11 mouse cellular contexts compared by ENCODE assay signal in the genomic region with DNA sequence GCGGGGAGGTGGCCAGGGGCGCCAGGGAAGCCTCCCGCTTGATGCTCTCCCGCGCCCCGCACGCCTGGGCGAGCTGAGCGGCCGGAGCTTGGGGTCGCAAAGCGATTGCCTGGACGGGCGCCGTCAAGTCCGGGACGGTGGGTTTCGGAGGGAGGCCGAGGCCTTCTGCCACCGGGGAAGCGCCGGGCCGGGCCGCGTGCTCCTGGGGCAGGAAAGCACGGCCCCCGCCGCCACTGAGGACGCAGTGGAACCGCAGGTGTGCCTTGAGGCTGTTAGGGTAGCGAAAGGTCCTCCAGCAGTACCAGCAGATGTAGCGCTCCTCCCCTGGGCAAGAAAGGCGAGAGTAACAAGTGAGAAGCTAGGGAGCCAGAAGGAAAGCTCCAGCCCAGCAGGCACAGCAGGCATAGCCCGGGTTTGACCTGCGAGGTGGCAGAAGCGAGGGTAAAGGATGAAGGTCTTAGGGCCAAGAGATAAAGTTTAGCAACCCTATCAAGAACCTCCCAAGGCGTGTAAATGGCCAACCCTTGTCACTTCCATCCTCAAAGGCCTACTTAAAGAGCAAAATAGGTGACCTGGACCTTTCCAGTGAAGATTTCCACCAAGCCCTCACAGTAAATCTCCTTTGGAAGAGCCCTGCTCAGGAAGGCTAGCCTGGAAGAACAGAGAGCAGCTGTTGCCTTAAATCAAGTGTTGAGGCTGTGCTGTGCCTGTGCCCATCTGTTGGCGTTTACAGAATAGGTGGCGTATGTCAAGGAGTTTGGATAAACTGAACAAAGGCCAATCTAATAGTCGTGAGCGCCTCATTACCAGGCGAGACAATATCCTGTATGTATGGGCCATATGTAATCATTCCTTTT. TPM values are rescaled to one million over a fixed set of nuclear protein-coding genes. Genes with fewer than 3 reads are reported as not detected.
DNase-seq lines count a peak whose midpoint lies in the region; ATAC-seq and TF ChIP-seq lines count a peak whose summit lies in the region.
"Had no signal": no experiment of that assay in that cellular context is flagged by ENCODE, and none has a peak within 500 bp of the region (broad histone marks: within the 10 kb centered on the region; RNA-seq: fewer than 3 reads in every experiment).

No protein-coding gene starts in this region.

- peak; percentile 23 for ATAC-seq in lung, embryonic 14.5 days (ENCODE audit: insufficient read depth)
- ATAC-seq in forebrain, embryonic 14.5 days = peak; percentile 27; the same call in 1 of the 2 replicates
- ATAC-seq in liver, embryonic 12.5 days = no peak
- no peak for ATAC-seq in stomach, embryonic 14.5 days (ENCODE audit: insufficient number of reproducible peaks, insufficient read depth, low FRiP score, low read depth)

- no peaks in the 10 kb centered on the region for H3K36me3 ChIP-seq in lung, embryonic 14.5 days (ENCODE audit: insufficient read depth)
- no peaks in the 10 kb centered on the region for H3K36me3 ChIP-seq in forebrain, embryonic 14.5 days (ENCODE audit: control insufficient read depth, insufficient read depth, low read length)
- H3K36me3 ChIP-seq in liver, embryonic 12.5 days = no peaks in the 10 kb centered on the region
- H3K36me3 ChIP-seq in stomach, embryonic 14.5 days (ENCODE audit: control insufficient read depth, insufficient read depth, low read length) = no peaks in the 10 kb centered on the region

- no peak overlapping the region for H3K27ac ChIP-seq in lung, embryonic 14.5 days (ENCODE audit: low read depth)
- no peak overlapping the region for H3K27ac ChIP-seq in forebrain, embryonic 14.5 days (ENCODE audit: low read depth, low read length)
- H3K27ac ChIP-seq in liver, embryonic 12.5 days = no peak overlapping the region
- H3K27ac ChIP-seq in stomach, embryonic 14.5 days (ENCODE audit: low read length) = no peak overlapping the region

- H3K4me2 ChIP-seq in lung, embryonic 14.5 days = peak overlapping the region; percentile 61
- peak overlapping the region; percentile 49 for H3K4me2 ChIP-seq in forebrain, embryonic 14.5 days (ENCODE audit: low read length)
- H3K4me2 ChIP-seq in liver, embryonic 12.5 days = peak overlapping the region; percentile 72
- peak overlapping the region; percentile 63 for H3K4me2 ChIP-seq in stomach, embryonic 14.5 days (replicated peaks; ENCODE audit: low read depth, low read length)

- H3K4me1 ChIP-seq in lung, embryonic 14.5 days (ENCODE audit: insufficient read depth) = no peaks in the 10 kb centered on the region
- peaks cover 4% of the 10 kb centered on the region; the same call in 1 of the 2 replicates for H3K4me1 ChIP-seq in forebrain, embryonic 14.5 days (ENCODE audit: control insufficient read depth, insufficient read depth, low read length)
- peaks cover 16% of the 10 kb centered on the region for H3K4me1 ChIP-seq in liver, embryonic 12.5 days
- H3K4me1 ChIP-seq in stomach, embryonic 14.5 days (ENCODE audit: control insufficient read depth, insufficient read depth, low read length) = no peaks in the 10 kb centered on the region; the same call in 1 of the 2 replicates

- intact Hi-C loops in left cerebral cortex, postnatal 25 days (cut with DNase I) = loop anchor here (10.0 kb wide), 1 partner anchor 815 kb away; no protein-coding TSS in a partner anchor

- H3K27me3 ChIP-seq in lung, embryonic 14.5 days (ENCODE audit: insufficient read depth, low read length) = peaks cover 100% of the 10 kb centered on the region
- peaks cover 93% of the 10 kb centered on the region for H3K27me3 ChIP-seq in forebrain, embryonic 14.5 days (replicated peaks; ENCODE audit: control insufficient read depth, insufficient read depth, low read length)
- peaks cover 96% of the 10 kb centered on the region for H3K27me3 ChIP-seq in liver, embryonic 12.5 days (replicated peaks)
- peaks cover 75% of the 10 kb centered on the region for H3K27me3 ChIP-seq in stomach, embryonic 14.5 days (ENCODE audit: control insufficient read depth, insufficient read depth, low read length)

- no peak for DNase-seq in lung, embryonic 14.5 days
- DNase-seq in lung, postnatal 36 days = no peak
- DNase-seq in forebrain, embryonic 14.5 days (ENCODE audit: low spot score) = peak; percentile 56
- no peak for DNase-seq in left cerebral cortex, postnatal 25 days (ENCODE audit: low spot score in 2 of 2)
- DNase-seq in left cerebral cortex, adult 11 months (ENCODE audit: low spot score) = no peak
- no peak for DNase-seq in MN1 (ENCODE audit: low spot score)

- TF ChIP-seq CTCF in lung, embryonic 14.5 days (IDR thresholded peaks at IDR 0.05; ENCODE audit: low read depth) = no peak

- peak overlapping the region; percentile 40 for H3K4me3 ChIP-seq in lung, embryonic 14.5 days (ENCODE audit: low read depth, low read length)
- H3K4me3 ChIP-seq in forebrain, embryonic 14.5 days (ENCODE audit: low read depth, low read length) = peak overlapping the region; percentile 30
- peak overlapping the region; percentile 50 for H3K4me3 ChIP-seq in liver, embryonic 12.5 days
- H3K4me3 ChIP-seq in stomach, embryonic 14.5 days (ENCODE audit: low read depth, low read length) = peak overlapping the region; percentile 36

- H3K9me3 ChIP-seq in lung, embryonic 14.5 days (ENCODE audit: low read depth, low read length) = no peaks in the 10 kb centered on the region
- H3K9me3 ChIP-seq in forebrain, embryonic 14.5 days (replicated peaks; ENCODE audit: control insufficient read depth, low read length) = no peaks in the 10 kb centered on the region
- no peaks in the 10 kb centered on the region for H3K9me3 ChIP-seq in liver, embryonic 12.5 days (replicated peaks)
- no peaks in the 10 kb centered on the region for H3K9me3 ChIP-seq in stomach, embryonic 14.5 days (ENCODE audit: control insufficient read depth, low read depth, low read length)

- 3% methylated on average over 42 of the region's 42 CpGs for WGBS in lung, embryonic 14.5 days
- 2% methylated on average over 35 of the region's 42 CpGs for WGBS in forebrain, embryonic 14.5 days
- 5% methylated on average over 42 of the region's 42 CpGs for WGBS in liver, embryonic 12.5 days (ENCODE audit: insufficient replicate concordance)
- 2% methylated on average over 42 of the region's 42 CpGs for WGBS in stomach, embryonic 14.5 days

- no peak overlapping the region for H3K9ac ChIP-seq in lung, embryonic 14.5 days
- 0 out of 2 replicates have a peak overlapping the region, but pooled peaks have one; percentile 21 for H3K9ac ChIP-seq in forebrain, embryonic 14.5 days (ENCODE audit: low read length)
- H3K9ac ChIP-seq in liver, embryonic 12.5 days = no peak overlapping the region
- no peak overlapping the region for H3K9ac ChIP-seq in stomach, embryonic 14.5 days (replicated peaks; ENCODE audit: low read depth, low read length)

RNA-seq across cellular contexts. Expression of a gene that starts 5.9 kb away (rescaled TPM):
- not detected in 2 replicates for polyA plus RNA-seq in lung, embryonic 14.5 days (2014; fragmentation: Nextera tagmentation; extraction: Ambion mirVana)
- 0.22 and 0.44 TPM in 2 replicates for polyA plus RNA-seq in forebrain, embryonic 14.5 days (2014; fragmentation: Nextera tagmentation; extraction: Ambion mirVana)
- polyA plus RNA-seq in liver, embryonic 12.5 days (2016; fragmentation: Nextera tagmentation; extraction: Ambion mirVana) = not detected in 2 replicates
- not detected in 2 replicates for polyA plus RNA-seq in stomach, embryonic 14.5 days (2014; fragmentation: Nextera tagmentation; extraction: Ambion mirVana)
- not detected for total RNA-seq in left cerebral cortex, postnatal 25 days (2021)
- total RNA-seq: common myeloid progenitor, adult 5-6 weeks; layer of hippocampus, adult 18-20 months; neutrophil, adult 5-6 weeks had no signal

RNA-seq across cellular contexts. Expression of a gene that starts 47.6 kb away (rescaled TPM):
- polyA plus RNA-seq in lung, embryonic 14.5 days (2014; fragmentation: Nextera tagmentation; extraction: Ambion mirVana) = 46.8 and 51.1 TPM in 2 replicates
- polyA plus RNA-seq in forebrain, embryonic 14.5 days (2014; fragmentation: Nextera tagmentation; extraction: Ambion mirVana) = 74.5 and 79.6 TPM in 2 replicates
- polyA plus RNA-seq in liver, embryonic 12.5 days (2016; fragmentation: Nextera tagmentation; extraction: Ambion mirVana) = 27.1 and 29.1 TPM in 2 replicates
- 46.7 and 49.7 TPM in 2 replicates for polyA plus RNA-seq in stomach, embryonic 14.5 days (2014; fragmentation: Nextera tagmentation; extraction: Ambion mirVana)
- total RNA-seq in left cerebral cortex, postnatal 25 days (2021) = 10 to 100 TPM; 38.1 to 40.6 TPM

Comparison
In these comparisons a context has a peak if more than half of its experiments do, and no peak if none do; other contexts are left out.
1. ATAC-seq: peak in lung, embryonic 14.5 days (single experiment) and forebrain, embryonic 14.5 days (single experiment); none in liver, embryonic 12.5 days (single experiment) and stomach, embryonic 14.5 days (single experiment).
2. Peak in every context shown above with its lines, with median percentiles within 50 percentile points of each other: H3K4me2 ChIP-seq and H3K4me3 ChIP-seq.